In the genomic region with DNA sequence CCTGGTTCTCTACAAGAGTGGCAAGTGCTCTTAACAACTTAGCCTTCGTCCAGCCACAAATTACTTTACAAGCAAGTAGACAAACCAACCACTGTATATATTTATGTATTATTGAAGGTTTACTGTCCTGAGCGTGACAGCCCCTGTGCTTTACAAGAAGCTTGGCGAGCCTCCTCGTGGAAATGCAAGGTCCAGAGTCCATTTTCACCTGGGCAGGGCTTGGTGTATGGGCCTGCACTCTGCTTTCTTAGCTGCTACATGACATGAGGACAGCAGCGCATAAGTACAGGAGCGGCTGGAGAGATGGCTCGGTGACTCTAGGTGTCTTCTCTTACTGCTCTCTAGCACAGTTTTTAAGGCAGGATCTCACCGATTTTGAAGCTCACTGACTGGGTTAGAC, we compare ENCODE assay signal across 20 mouse cellular contexts. TPM values are rescaled to one million over a fixed set of nuclear protein-coding genes. Genes with fewer than 3 reads are reported as not detected.
DNase-seq lines count a peak whose midpoint lies in the region; ATAC-seq and TF ChIP-seq lines count a peak whose summit lies in the region.
"Had no signal": no experiment of that assay in that cellular context is flagged by ENCODE, and none has a peak within 500 bp of the region (broad histone marks: within the 10 kb centered on the region; RNA-seq: fewer than 3 reads in every experiment).

No protein-coding gene starts in this region.

- no peak overlapping the region for H3K4me3 ChIP-seq in kidney, adult 2 months (ENCODE audit: insufficient read depth, low read depth, low read length)
- no peak overlapping the region for H3K4me3 ChIP-seq in kidney, embryonic 16.5 days (ENCODE audit: low read length)
- no peak overlapping the region for H3K4me3 ChIP-seq in intestine, embryonic 15.5 days (replicated peaks)
- no peak overlapping the region for H3K4me3 ChIP-seq in small intestine, adult 2 months (ENCODE audit: low read depth, low read length)
- H3K4me3 ChIP-seq: embryonic facial prominence, embryonic 10.5 days; heart, adult 2 months; heart, embryonic 13.5 days; hindbrain, embryonic 12.5 days; layer of hippocampus, adult 2 months; limb, embryonic 12.5 days; liver, embryonic 15.5 days; midbrain, embryonic 10.5 days had no signal

- TF ChIP-seq POLR2A in kidney, adult 2 months (IDR thresholded peaks at IDR 0.05; ENCODE audit: low read depth, low read length), result no peak
- no peak for TF ChIP-seq POLR2A in small intestine, adult 2 months (IDR thresholded peaks at IDR 0.05; ENCODE audit: low read depth, low read length)

- H3K4me1 ChIP-seq in kidney, adult 2 months (ENCODE audit: control insufficient read depth, insufficient read depth, low read length), result peaks cover 34% of the 10 kb centered on the region
- H3K4me1 ChIP-seq in kidney, embryonic 16.5 days (ENCODE audit: insufficient read depth, low read length), result peaks cover 21% of the 10 kb centered on the region
- H3K4me1 ChIP-seq in intestine, embryonic 15.5 days (replicated peaks), result peaks cover 14% of the 10 kb centered on the region
- H3K4me1 ChIP-seq in small intestine, adult 2 months (ENCODE audit: control insufficient read depth, insufficient read depth, insufficient read length, low read length), result peaks cover 13% of the 10 kb centered on the region; the same call in 1 of the 2 replicates
- H3K4me1 ChIP-seq: liver, embryonic 15.5 days had no signal

- H3K27ac ChIP-seq in kidney, adult 2 months (ENCODE audit: insufficient read depth, low read depth, low read length), result no peak overlapping the region
- H3K27ac ChIP-seq in kidney, embryonic 16.5 days (ENCODE audit: low read length), result no peak overlapping the region
- H3K27ac ChIP-seq in intestine, embryonic 15.5 days, result peak overlapping the region; percentile 63; the same call in 1 of the 2 replicates
- 0 out of 2 replicates have a peak overlapping the region, but pooled peaks have one; percentile 17 for H3K27ac ChIP-seq in small intestine, adult 2 months (ENCODE audit: insufficient read depth, low read depth, low read length)
- H3K27ac ChIP-seq: embryonic facial prominence, embryonic 10.5 days; heart, adult 2 months; heart, embryonic 13.5 days; hindbrain, embryonic 12.5 days; layer of hippocampus, adult 2 months; limb, embryonic 12.5 days; liver, embryonic 15.5 days; midbrain, embryonic 10.5 days had no signal

- H3K9ac ChIP-seq in kidney, embryonic 16.5 days (replicated peaks; ENCODE audit: low read length), result no peak overlapping the region
- H3K9ac ChIP-seq in intestine, embryonic 15.5 days, result no peak overlapping the region
- H3K9ac ChIP-seq: heart, embryonic 13.5 days; hindbrain, embryonic 12.5 days; limb, embryonic 12.5 days; liver, embryonic 15.5 days had no signal

- H3K36me3 ChIP-seq in kidney, adult 2 months (ENCODE audit: control insufficient read depth, insufficient read depth, low read length), result no peaks in the 10 kb centered on the region
- 0 out of 2 replicates have a peak, but pooled peaks cover 4% of the 10 kb centered on the region for H3K36me3 ChIP-seq in kidney, embryonic 16.5 days (ENCODE audit: insufficient read depth, low read length)
- no peaks in the 10 kb centered on the region for H3K36me3 ChIP-seq in intestine, embryonic 15.5 days
- no peaks in the 10 kb centered on the region for H3K36me3 ChIP-seq in small intestine, adult 2 months (ENCODE audit: control insufficient read depth, insufficient read depth, low read length)
- H3K36me3 ChIP-seq: heart, embryonic 13.5 days; hindbrain, embryonic 12.5 days; limb, embryonic 12.5 days; liver, embryonic 15.5 days; midbrain, embryonic 10.5 days had no signal

- TF ChIP-seq CTCF in kidney, adult 2 months (conservative IDR thresholded peaks at IDR 0.05; ENCODE audit: insufficient read depth, insufficient read length, low read depth, low read length), result no peak
- TF ChIP-seq CTCF in small intestine, adult 2 months (IDR thresholded peaks at IDR 0.05; ENCODE audit: extremely low read depth, insufficient read length, insufficient replicate concordance, low read depth, low read length), result no peak

- H3K9me3 ChIP-seq in kidney, embryonic 16.5 days (ENCODE audit: low read length), result no peaks in the 10 kb centered on the region
- no peaks in the 10 kb centered on the region for H3K9me3 ChIP-seq in intestine, embryonic 15.5 days
- H3K9me3 ChIP-seq: embryonic facial prominence, embryonic 10.5 days; heart, embryonic 13.5 days; hindbrain, embryonic 12.5 days; limb, embryonic 12.5 days; liver, embryonic 15.5 days; midbrain, embryonic 10.5 days had no signal

- no peak for ATAC-seq in kidney, embryonic 16.5 days (ENCODE audit: low FRiP score, low TSS enrichment)
- peak; percentile 84 for ATAC-seq in intestine, embryonic 15.5 days
- ATAC-seq: forebrain, embryonic 16.5 days had no signal

- no peak overlapping the region for H3K4me2 ChIP-seq in kidney, embryonic 16.5 days (replicated peaks; ENCODE audit: low read depth, low read length)
- H3K4me2 ChIP-seq in intestine, embryonic 15.5 days (replicated peaks), result no peak overlapping the region; the same call in 1 of the 2 replicates
- H3K4me2 ChIP-seq: heart, embryonic 13.5 days; hindbrain, embryonic 12.5 days; limb, embryonic 12.5 days; liver, embryonic 15.5 days had no signal

- DNase-seq in kidney, adult 2 months, result peak; percentile 73
- DNase-seq in kidney, adult 9 months, result peak; percentile 61
- DNase-seq in embryo, embryonic 10.5 days (ENCODE audit: low spot score), result no peak
- no peak for DNase-seq in adrenal gland, adult 8-10 months
- DNase-seq: adrenal gland, postnatal 36 days; cerebellum, adult 9-11 months; gastrocnemius, postnatal 10 days; heart, adult 2 months; lung, postnatal 10 days had no signal

- WGBS in kidney, adult 2 months, result 65% methylated on average over 8 of the region's 8 CpGs
- WGBS in kidney, embryonic 16.5 days, result 92% methylated on average over 8 of the region's 8 CpGs
- WGBS in intestine, embryonic 15.5 days, result 64% methylated on average over 8 of the region's 8 CpGs
- 39% methylated on average over 8 of the region's 8 CpGs for WGBS in small intestine, adult 2 months

- H3K27me3 ChIP-seq in kidney, adult 2 months (replicated peaks; ENCODE audit: control insufficient read depth, insufficient read depth, low read length), result no peaks in the 10 kb centered on the region; the same call in 1 of the 2 replicates
- H3K27me3 ChIP-seq in kidney, embryonic 16.5 days (ENCODE audit: insufficient read depth, low read length), result no peaks in the 10 kb centered on the region
- H3K27me3 ChIP-seq in intestine, embryonic 15.5 days (replicated peaks), result no peaks in the 10 kb centered on the region
- H3K27me3 ChIP-seq in small intestine, adult 2 months (ENCODE audit: control insufficient read depth, insufficient read depth, low read length), result no peaks in the 10 kb centered on the region
- H3K27me3 ChIP-seq: heart, embryonic 13.5 days; hindbrain, embryonic 12.5 days; limb, embryonic 12.5 days; liver, embryonic 15.5 days had no signal

RNA-seq across cellular contexts. Expression of a gene that starts 21.3 kb away (rescaled TPM):
- 45.6 and 58.8 TPM in 2 replicates for polyA plus RNA-seq in kidney, adult 2 months (2012; rRNA removed)
- 30.7 and 40.6 TPM in 2 replicates for polyA plus RNA-seq in kidney, embryonic 16.5 days (2015; fragmentation: Nextera tagmentation; extraction: Ambion mirVana)
- 25.6 and 28.4 TPM in 2 replicates for polyA plus RNA-seq in intestine, embryonic 15.5 days (2015; fragmentation: Nextera tagmentation; extraction: Ambion mirVana)
- 37.1 and 72.8 TPM in 2 replicates for polyA plus RNA-seq in small intestine, adult 2 months (2012; rRNA removed)
- total RNA-seq in adrenal gland, adult 8-10 months (2022), result 100 to 1,000 TPM; 108 to 187 (median 139) TPM

Comparison
In these comparisons a context has a peak if more than half of its experiments do, and no peak if none do; other contexts are left out.
1. DNase-seq: peak in kidney, adult 2 months (single experiment) and kidney, adult 9 months (single experiment); none in embryo, embryonic 10.5 days (single experiment) and adrenal gland, adult 8-10 months (single experiment).
2. H3K27ac ChIP-seq: peak in intestine, embryonic 15.5 days (single experiment) and small intestine, adult 2 months (single experiment); none in kidney, adult 2 months (single experiment) and kidney, embryonic 16.5 days (single experiment).